Mouse (Mus musculus): ENCODE data around the gene Acadm. TPM values are rescaled to one million over a fixed set of nuclear protein-coding genes. Genes with fewer than 3 reads are reported as not detected.

Acadm gene
- 43.4 and 45.1 TPM in 2 replicates for polyA plus RNA-seq (2016; fragmentation: Nextera tagmentation; extraction: Ambion mirVana)

DNA sequence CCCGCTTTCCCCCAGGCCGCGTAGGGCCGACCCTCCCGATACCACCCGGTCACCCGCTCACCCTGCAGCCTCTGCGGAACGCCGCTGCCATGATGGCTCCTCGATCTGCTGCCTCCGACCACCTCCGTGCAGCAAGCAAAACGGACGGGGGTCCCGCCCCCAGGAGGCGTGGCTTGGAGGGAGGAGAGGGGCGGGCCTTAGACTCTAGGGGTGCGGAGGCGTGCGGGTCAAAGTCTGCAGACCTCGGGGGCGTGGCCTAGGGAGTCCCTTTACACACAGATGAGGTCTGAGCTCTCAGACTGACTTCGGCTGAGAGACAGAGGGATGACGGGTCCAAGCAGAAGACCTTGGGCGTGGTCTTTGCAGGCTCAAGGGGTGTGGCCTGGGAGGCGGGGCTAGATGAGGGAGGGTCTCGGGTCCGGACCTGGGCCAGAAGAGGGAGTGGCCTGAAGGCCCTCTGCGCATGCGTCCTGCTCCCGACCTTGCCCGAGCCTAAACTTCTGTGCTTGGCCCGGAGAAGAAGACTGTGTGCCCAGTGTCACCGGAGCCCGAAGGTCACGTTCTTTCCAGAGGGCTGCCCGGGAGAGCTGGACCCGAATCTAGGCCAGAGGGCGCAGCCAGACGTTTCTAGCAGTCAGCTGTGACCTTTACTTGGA lies at the start of gene Acadm:
Acadm (minus strand) TSS at position 298 of the 656 bp plus-strand sequence.
- Histone ChIP-seq H3K27me3 (no peaks in the 10 kb centered on the region), H3K4me2 (peak within 1 kb of the TSS; percentile 62), H3K4me1 (peaks cover 14% of the 10 kb centered on the region), H3K9me3 (no peaks in the 10 kb centered on the region), H3K4me3 (replicated peaks) (peak within 1 kb of the TSS; percentile 79), H3K36me3 (replicated peaks) (no peaks in the 10 kb centered on the region), H3K9ac (peak within 1 kb of the TSS; percentile 64), H3K27ac (peak within 1 kb of the TSS; percentile 73)
- ATAC-seq (ENCODE audit: low FRiP score), result peak; percentile 97
- under 1% methylated on average over 41 of the region's 41 CpGs for WGBS

DNA sequence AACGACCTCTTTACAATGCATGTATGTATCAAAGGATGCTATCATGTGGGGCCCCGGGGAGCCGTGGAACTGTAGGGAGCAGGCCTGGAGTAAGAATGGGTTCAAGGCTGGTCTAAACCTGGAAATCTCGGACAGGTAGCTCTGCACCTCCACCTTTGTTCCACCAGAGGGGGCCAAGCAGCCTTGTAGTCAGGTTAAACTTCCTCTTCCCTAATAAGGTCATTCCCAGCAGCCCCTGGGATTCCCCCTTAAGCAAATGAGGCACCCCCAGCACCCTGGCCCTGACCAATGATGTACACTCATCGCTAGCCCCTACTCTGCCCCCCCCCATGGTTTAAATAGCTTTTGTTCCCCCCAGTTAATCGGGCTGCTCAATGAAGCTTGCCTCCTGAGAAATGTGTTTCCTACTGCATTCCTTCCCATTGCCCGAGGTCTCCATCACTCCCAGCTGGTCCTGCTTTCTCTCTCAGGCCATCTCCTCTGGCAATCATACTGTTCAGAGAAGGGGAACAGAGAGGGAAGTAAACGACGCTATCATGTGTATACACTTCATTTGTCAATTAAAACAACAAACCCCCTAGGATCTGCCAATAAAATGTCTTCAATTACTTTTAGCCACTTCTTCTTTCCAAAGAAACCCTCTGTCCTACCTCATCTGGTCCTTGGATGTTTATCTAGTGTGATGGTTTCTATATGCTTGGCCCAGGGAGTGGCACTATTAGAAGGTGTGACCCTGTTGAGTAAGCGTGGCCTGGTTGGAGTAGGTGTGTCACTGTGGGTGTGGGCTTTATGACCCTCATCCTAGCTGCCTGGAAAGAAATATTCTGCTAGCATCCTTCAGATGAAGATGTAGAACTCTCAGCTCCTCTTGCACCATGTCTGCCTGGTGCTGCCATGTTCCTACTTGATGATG lies 40.3 kb upstream of the Acadm start:
- Histone ChIP-seq H3K27me3 (no peaks in the 10 kb centered on the region), H3K9me3 (no peaks in the 10 kb centered on the region), H3K4me2 (no peak overlapping the region), H3K4me1 (no peaks in the 10 kb centered on the region), H3K27ac (no peak overlapping the region), H3K9ac (no peak overlapping the region), H3K36me3 (replicated peaks) (no peaks in the 10 kb centered on the region), H3K4me3 (replicated peaks) (no peak overlapping the region)
- 58% methylated on average over 10 of the region's 10 CpGs for WGBS
- no peak; the same call in 1 of the 2 replicates for ATAC-seq (ENCODE audit: low FRiP score)

DNA sequence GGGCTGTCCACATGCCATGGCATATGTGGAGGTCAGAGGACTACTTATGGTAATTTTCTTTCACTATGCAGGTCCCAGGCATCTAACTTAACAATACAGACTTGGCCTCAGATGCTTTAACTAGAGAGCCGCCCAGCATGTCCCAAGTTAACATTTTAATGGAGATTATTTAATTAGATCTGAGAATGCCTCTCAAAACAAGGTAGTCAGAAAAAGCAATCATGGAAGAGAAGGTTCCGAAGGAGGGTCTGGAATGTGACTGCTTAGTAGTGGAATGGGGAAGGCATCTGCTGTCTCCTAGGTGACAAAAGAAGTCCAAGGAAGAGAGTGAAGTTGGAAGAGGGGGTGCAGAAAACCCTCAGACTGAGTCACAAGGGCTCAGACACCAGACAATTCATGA lies 36.2 kb upstream of the Acadm start:
- H3K27ac ChIP-seq, result no peak overlapping the region
- H3K27me3 ChIP-seq, result 0 out of 2 replicates have a peak, but pooled peaks cover 7% of the 10 kb centered on the region
- no peaks in the 10 kb centered on the region for H3K36me3 ChIP-seq (replicated peaks)
- no peak overlapping the region for H3K4me3 ChIP-seq (replicated peaks)
- H3K9me3 ChIP-seq, result no peaks in the 10 kb centered on the region
- no peak overlapping the region for H3K4me2 ChIP-seq
- ATAC-seq (ENCODE audit: low FRiP score), result no peak
- no peak overlapping the region for H3K9ac ChIP-seq
- 36% methylated on average over 2 of the region's 2 CpGs for WGBS
- H3K4me1 ChIP-seq, result no peaks in the 10 kb centered on the region

DNA sequence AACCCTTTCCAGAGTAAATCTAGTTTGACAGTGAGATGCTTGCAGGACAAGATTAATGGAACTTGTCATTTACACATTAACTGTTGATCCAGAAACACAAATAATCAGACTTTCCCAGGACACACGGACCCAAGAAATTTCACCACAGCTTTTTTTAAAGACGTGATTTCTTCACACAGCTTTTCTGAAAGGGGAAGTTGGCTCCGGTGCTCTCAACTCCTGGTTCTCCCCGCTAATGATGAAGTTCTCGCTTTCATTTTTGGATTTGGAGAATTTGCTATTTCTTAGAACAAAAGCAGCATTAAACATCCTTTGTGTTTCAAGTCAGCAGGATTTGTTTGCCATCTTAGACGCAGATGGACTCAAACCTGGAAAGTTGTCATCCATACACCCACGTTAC lies 31.4 kb upstream of the Acadm start:
- no peak overlapping the region for H3K27ac ChIP-seq
- 74% methylated on average over 7 of the region's 7 CpGs for WGBS
- H3K9me3 ChIP-seq, result no peaks in the 10 kb centered on the region
- no peaks in the 10 kb centered on the region for H3K36me3 ChIP-seq (replicated peaks)
- no peak overlapping the region for H3K4me2 ChIP-seq
- no peak overlapping the region for H3K9ac ChIP-seq
- H3K4me1 ChIP-seq, result peaks cover 19% of the 10 kb centered on the region
- peaks cover 48% of the 10 kb centered on the region for H3K27me3 ChIP-seq
- no peak for ATAC-seq (ENCODE audit: low FRiP score)
- H3K4me3 ChIP-seq (replicated peaks), result no peak overlapping the region

DNA sequence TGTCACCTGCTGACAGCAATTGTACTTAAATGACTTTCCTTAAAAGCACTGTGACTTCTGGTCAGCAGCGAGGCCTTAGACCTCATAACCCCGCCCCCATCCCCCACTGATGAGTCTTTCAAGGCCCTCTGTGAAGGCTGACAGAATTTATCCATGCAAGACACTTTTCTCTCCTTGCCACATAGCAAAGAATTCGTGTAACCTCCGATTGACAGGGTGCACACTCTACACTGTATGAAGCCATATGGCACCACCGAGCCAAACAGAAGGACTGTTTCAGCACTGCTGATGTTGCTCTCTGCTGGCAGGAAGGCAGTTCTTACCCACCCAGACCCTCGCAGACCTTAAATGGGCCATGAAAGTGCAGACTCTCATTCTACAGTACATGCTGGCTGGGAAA lies 30.6 kb upstream of the Acadm start:
- no peak overlapping the region for H3K27ac ChIP-seq
- 3% methylated on average over 6 of the region's 6 CpGs for WGBS
- ATAC-seq (ENCODE audit: low FRiP score), result peak; percentile 47
- peak overlapping the region; percentile 98; the same call in 1 of the 2 replicates for H3K4me2 ChIP-seq
- no peaks in the 10 kb centered on the region for H3K36me3 ChIP-seq (replicated peaks)
- no peaks in the 10 kb centered on the region for H3K9me3 ChIP-seq
- peaks cover 19% of the 10 kb centered on the region for H3K4me1 ChIP-seq
- no peak overlapping the region for H3K9ac ChIP-seq
- H3K4me3 ChIP-seq (replicated peaks), result no peak overlapping the region
- peaks cover 54% of the 10 kb centered on the region for H3K27me3 ChIP-seq

DNA sequence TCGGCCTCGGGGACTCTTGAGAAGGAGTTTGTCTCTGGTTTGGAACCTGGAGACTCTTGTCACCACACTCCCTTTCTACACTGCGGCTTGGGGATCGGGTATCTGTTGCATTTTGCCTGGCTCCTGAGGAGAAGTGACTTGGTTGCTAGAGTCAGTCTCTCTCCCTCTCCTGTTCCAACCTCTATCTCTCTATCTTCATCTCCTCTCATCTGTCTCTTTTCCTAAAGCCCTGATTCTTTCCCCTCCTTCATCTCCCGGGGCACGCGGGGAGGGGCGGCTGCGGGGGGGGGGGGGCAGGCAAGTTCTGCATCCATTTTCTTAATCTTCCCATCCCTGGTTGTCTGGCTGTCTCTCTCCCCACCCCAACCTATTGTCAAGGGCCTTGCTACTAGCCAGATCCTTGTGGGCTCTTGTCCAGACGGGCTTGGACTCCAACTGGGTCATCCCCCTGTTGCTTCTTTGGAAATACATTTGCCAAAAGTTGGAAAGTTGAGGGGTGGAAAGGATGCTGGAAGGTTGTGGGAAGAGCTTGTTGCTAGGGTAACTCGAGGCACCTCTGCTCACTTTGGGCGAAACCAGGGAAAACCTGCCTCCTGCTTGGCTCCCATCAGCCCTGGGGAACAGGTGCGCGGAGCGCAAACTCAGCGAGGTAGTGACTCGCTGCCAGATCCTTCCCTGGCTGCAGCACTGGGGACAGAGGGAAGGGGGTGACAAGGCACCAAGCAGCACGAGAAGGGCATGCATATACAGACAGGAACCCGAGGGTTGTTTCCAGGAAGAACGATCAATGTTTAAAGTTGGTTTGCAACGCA lies 29.7 kb upstream of the Acadm start:
- Histone ChIP-seq H3K9me3 (no peaks in the 10 kb centered on the region), H3K4me3 (replicated peaks) (peak overlapping the region; percentile 61), H3K4me2 (peak overlapping the region; percentile 98), H3K4me1 (peaks cover 19% of the 10 kb centered on the region), H3K36me3 (replicated peaks) (no peaks in the 10 kb centered on the region), H3K9ac (peak overlapping the region; percentile 63), H3K27ac (no peak overlapping the region), H3K27me3 (peaks cover 60% of the 10 kb centered on the region)
- WGBS, result 2% methylated on average over 20 of the region's 21 CpGs
- ATAC-seq (ENCODE audit: low FRiP score), result no peak; the same call in none of the 2 replicates

DNA sequence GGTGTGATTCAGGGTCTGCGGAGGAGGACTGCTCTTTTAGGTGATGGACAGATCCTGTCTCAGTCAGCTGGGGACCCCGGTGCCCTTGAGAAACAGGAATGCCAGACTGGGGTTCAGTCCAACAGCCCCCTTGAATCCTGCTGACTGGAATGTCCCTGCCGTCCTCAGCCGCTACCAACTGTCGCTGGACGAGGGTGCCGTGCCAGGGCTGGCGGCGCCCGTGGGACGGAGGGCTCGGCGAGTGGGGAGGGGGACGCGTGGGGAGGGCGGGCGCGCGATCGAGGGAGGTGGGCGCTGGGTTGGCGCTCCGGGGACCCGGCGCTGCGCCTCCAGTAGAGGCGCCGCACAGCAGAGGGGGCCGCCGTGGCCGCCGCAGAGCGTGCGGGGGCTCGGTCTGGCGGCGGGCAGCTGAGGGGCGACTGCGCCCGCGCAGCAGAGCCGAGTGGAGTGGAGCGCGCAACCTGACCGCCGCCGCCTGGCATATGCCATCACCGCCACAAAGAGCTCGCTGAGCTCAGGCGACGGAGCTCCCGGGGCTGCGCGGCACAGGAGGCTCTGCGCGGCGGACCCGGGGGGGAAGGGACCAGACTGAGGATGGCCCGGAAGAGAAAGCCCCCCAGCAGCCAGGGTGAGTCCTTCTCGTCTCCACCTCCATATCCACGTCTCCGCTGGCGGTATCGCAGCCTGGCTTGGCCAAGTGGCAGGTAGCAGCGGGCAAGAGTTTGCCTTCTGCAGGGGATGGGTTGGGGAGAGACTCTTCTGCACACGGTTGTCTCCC lies 28.9 kb upstream of the Acadm start, which contains the start of gene Slc44a5:
Slc44a5 (plus strand) TSS at position 266 of the 778 bp plus-strand sequence.
- H3K4me3 ChIP-seq (replicated peaks), result peak within 1 kb of the TSS; percentile 61
- peak within 1 kb of the TSS; percentile 63 for H3K9ac ChIP-seq
- peaks cover 19% of the 10 kb centered on the region for H3K4me1 ChIP-seq
- WGBS, result under 1% methylated on average over 60 of the region's 66 CpGs
- H3K27me3 ChIP-seq, result peaks cover 60% of the 10 kb centered on the region
- H3K27ac ChIP-seq, result no peak within 1 kb of the TSS
- peak within 1 kb of the TSS; percentile 98 for H3K4me2 ChIP-seq
- no peaks in the 10 kb centered on the region for H3K36me3 ChIP-seq (replicated peaks)
- H3K9me3 ChIP-seq, result no peaks in the 10 kb centered on the region
- ATAC-seq (ENCODE audit: low FRiP score), result peak; percentile 88

DNA sequence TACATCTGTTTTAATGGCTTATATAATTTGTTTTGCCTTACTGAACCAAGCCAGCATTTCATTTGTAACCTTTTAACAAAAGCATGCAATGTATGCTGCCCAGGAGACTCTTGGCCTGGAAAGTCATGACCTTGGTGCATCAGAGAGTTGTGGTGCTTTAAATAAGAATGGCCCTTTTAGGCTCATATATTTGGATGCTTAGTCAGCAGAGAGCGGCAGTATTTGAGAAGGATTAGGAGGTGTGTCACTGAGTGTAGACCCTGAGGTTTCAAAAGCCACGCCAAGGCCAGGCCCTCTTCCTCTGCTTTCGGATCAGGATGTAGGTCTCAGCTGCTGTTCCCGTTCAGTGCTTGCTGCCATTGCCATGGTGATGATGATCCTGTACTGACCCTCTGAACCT lies 25.0 kb upstream of the Acadm start:
- no peak for ATAC-seq (ENCODE audit: low FRiP score)
- Histone ChIP-seq H3K4me2 (no peak overlapping the region), H3K4me1 (peaks cover 11% of the 10 kb centered on the region), H3K9ac (no peak overlapping the region), H3K9me3 (no peaks in the 10 kb centered on the region), H3K4me3 (replicated peaks) (no peak overlapping the region), H3K36me3 (replicated peaks) (no peaks in the 10 kb centered on the region), H3K27ac (no peak overlapping the region), H3K27me3 (peaks cover 42% of the 10 kb centered on the region)
- WGBS, result 94% methylated on average over 4 of the region's 4 CpGs

DNA sequence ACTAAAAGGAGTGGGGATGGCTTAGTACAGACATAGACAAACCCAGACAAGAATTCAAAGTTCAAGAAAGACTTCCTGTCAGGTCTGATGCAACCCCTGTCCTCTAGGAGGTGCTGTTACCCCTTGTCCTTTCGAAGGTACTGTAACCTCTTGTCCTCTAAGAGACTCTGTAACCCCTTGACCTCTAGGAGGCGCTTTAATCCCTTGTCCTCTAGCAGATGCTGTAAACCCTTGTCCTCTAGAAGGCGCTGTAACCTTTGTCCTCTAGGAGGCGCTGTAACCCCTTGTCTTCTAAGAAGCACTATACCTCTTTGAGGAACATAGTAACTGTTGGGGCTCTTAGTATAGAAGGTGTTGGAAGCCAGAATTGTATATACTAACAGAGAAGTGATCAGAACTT lies 24.1 kb upstream of the Acadm start:
- H3K27ac ChIP-seq, result no peak overlapping the region
- peaks cover 33% of the 10 kb centered on the region for H3K27me3 ChIP-seq
- 40% methylated on average over 4 of the region's 4 CpGs for WGBS
- H3K36me3 ChIP-seq (replicated peaks), result no peaks in the 10 kb centered on the region
- H3K9ac ChIP-seq, result no peak overlapping the region
- H3K4me1 ChIP-seq, result 0 out of 2 replicates have a peak, but pooled peaks cover 3% of the 10 kb centered on the region
- no peak overlapping the region for H3K4me3 ChIP-seq (replicated peaks)
- H3K4me2 ChIP-seq, result no peak overlapping the region
- no peaks in the 10 kb centered on the region for H3K9me3 ChIP-seq
- ATAC-seq (ENCODE audit: low FRiP score), result no peak

DNA sequence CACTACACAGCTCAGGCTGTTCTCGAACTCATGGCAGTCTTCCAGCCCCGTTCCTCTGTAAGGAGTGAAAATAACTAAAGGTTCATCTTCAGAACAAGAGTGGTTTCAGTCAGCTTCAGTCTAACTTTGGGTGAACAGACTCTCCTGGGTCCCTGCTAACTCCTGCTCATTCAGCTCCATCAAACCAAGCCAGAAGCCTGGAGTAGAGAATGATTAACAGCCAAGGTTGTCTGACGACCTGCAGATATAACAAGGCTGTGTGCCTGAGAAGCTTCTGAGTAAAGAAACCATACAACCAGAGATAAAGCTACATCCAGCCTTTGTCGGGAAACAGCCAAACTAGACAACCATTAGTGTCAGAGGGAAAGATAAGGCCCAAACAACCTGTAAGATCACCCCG lies 23.0 kb upstream of the Acadm start:
- 88% methylated on average over 5 of the region's 5 CpGs for WGBS
- H3K4me3 ChIP-seq (replicated peaks), result no peak overlapping the region
- H3K27me3 ChIP-seq, result peaks cover 22% of the 10 kb centered on the region
- H3K27ac ChIP-seq, result no peak overlapping the region
- no peak for ATAC-seq (ENCODE audit: low FRiP score)
- H3K36me3 ChIP-seq (replicated peaks), result no peaks in the 10 kb centered on the region
- H3K9ac ChIP-seq, result no peak overlapping the region
- H3K9me3 ChIP-seq, result no peaks in the 10 kb centered on the region
- no peak overlapping the region for H3K4me2 ChIP-seq
- no peaks in the 10 kb centered on the region for H3K4me1 ChIP-seq

DNA sequence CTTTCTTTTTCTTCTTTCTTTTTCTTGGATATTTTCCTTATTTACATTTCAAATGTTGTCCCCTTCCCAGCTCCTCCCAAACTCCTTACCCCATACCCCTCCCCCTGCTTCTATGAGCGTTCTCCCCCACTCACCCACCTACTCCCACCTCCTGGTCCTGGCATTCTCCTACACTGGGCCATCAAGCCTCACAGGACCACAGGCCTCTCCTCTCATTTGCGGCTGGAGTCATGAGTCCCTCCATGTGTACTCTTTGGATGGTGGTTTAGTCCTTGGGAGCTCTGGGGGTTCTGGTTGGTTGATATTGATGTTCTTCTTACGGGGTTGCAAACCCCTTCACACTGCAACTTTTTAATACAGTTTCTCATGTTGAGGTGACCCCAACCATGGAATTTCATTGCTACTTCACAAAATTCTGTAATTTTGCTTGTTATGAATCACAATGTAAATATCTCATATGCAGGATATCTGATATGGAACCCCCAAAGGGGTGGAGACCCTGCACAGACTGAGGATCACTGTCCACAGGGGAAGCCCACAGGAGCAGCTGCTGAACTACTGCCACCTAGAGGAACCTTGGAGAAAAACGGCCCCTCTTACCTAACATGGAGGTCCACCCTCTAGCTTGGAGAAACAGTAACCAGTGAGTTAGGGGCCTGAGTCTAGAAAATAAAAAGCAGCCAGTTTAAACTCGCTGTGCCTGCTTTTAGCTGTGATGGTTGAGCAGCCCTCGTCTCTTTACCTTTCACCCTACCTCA lies 17.4 kb upstream of the Acadm start:
- ATAC-seq (ENCODE audit: low FRiP score), result peak; percentile 28; the same call in 1 of the 2 replicates
- 66% methylated on average over 6 of the region's 6 CpGs for WGBS

More for the DNA sequence above, 17.4 kb upstream of the Acadm start:
- Histone ChIP-seq H3K4me3 (replicated peaks) (no peak overlapping the region), H3K36me3 (replicated peaks) (no peaks in the 10 kb centered on the region), H3K27me3 (no peaks in the 10 kb centered on the region), H3K9me3 (no peaks in the 10 kb centered on the region; the same call in 1 of the 2 replicates), H3K27ac (no peak overlapping the region), H3K4me2 (no peak overlapping the region), H3K9ac (no peak overlapping the region), H3K4me1 (0 out of 2 replicates have a peak, but pooled peaks cover 3% of the 10 kb centered on the region)

All from forebrain, embryonic 12.5 days (tissue).